Mouse (Mus musculus) small intestine, adult 2 months (tissue): ENCODE results near the gene Mgst2.

Experiments
- CTCF ChIP-seq: fragments of 200-500 bp; IDR thresholded peaks from 2 replicates; pipeline ENCODE4 v1.5.1; 2012; ENCODE audit warnings: low read depth, mild to moderate bottlenecking, control low read depth, inconsistent platforms, low read length, moderate library complexity, mixed read lengths; ENCODE audit not compliant: insufficient replicate concordance, insufficient read length; ENCODE audit errors: extremely low read depth
- POLR2A ChIP-seq: fragments of 200-500 bp; IDR thresholded peaks from 2 replicates; pipeline ENCODE4 v1.6.1; 2012; ENCODE audit warnings: low read depth, mild to moderate bottlenecking, control low read depth, inconsistent platforms, low read length, moderate library complexity

DNA sequence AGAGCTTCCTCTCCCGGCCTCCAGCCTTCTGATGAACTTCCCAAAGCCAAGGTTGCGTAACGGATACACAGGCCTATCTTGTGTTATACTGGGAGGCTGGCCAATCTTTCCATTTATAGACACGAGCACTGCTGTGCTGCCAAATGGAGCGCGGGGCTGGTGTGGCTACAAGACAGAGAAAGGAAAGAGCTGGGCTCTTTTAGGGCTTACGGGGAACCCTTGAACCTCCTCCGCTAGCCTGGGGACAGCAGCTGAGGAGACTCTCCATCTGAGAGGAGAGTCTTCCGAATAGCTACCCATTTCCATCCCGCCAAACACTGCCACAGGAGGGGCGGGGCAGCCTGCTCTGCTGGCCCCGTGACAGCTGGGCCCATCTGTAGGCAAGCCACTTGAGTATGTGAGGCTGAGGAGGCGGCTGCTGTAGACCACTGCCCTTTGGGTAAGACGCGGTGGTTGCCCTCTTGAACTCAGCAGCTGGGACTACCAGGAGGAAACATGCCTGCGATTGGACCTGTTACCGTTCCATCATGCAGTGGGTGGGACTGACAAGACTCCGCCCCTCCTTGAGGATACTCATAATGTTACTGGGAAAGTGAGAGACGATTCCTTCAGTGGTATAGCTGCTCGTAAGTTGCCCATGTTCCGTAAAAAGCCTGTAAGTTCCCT is 48.7 kb downstream of the Mgst2 start:
- TF ChIP-seq CTCF (no peak), POLR2A (0 out of 2 replicates have a peak, but pooled peaks have one; percentile 20)
